Mouse (Mus musculus) spleen, adult 2 months (tissue): ENCODE data around the gene Cep57.

Experiments used
- CTCF ChIP-seq: fragments of 200-500 bp; IDR thresholded peaks from 2 replicates; pipeline ENCODE4 v1.5.1; 2011; ENCODE audit warnings: mild to moderate bottlenecking, inconsistent platforms; ENCODE audit not compliant: insufficient read depth, insufficient read length, insufficient replicate concordance; ENCODE audit errors: extremely low read depth
- POLR2A ChIP-seq: fragments of 200-500 bp; IDR thresholded peaks from 2 replicates; pipeline ENCODE4 v1.6.1; 2011; ENCODE audit warnings: low read depth, low read length, inconsistent platforms

DNA sequence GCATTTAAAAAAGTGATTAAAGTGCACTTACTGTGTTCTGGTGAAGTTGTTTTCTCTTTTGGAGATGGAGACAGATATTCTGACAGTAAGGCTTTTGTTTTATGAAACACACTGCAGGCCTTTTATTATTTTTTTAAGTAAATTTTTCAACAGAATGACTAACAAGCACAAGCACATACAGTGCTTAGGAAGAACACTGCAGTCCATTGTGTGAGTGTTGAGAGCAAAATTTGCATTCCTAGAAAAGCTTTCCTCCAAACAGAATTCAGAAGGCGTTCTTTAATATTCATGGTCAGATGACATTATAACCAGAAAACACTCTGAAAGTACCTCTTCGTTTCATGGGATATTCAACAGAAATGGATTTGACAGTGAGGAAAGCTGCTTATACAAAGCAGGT, 61.3 kb downstream of the Cep57 start:
- TF ChIP-seq CTCF, result no peak
- no peak for TF ChIP-seq POLR2A
